Mouse (Mus musculus) lung, postnatal 0 days (tissue): ENCODE results near the gene Klhdc7a. TPM values are rescaled to one million over a fixed set of nuclear protein-coding genes. Genes with fewer than 3 reads are reported as not detected.

Source experiments
- ATAC-seq: fragments of 200-750 bp; cut with Nextera tagmentation; 2 replicates; pipeline ENCODE4 v1.8.0; 2017; ENCODE audit warnings: moderate library complexity
- DNase-seq: peaks from one replicate; pipeline ENCODE4 v3.0.0-alpha.2; 2016; ENCODE audit warnings: low spot score
- H3K27ac ChIP-seq: fragments of 300-500 bp; sonication (generic); 2 replicates; pipeline ENCODE4 v1.5.1; 2014; ENCODE audit warnings: antibody characterized with exemption, mild to moderate bottlenecking, low read length, mixed read lengths
- H3K27me3 ChIP-seq: fragments of 300-500 bp; sonication (generic); replicated peaks from 2 replicates; pipeline ENCODE4 v1.6.1; 2014; ENCODE audit warnings: low read length, mixed read lengths; ENCODE audit not compliant: insufficient read depth
- H3K36me3 ChIP-seq: fragments of 300-500 bp; sonication (generic); 2 replicates; pipeline ENCODE4 v1.6.1; 2014; ENCODE audit warnings: low read length, mixed read lengths; ENCODE audit not compliant: insufficient read depth
- H3K4me1 ChIP-seq: fragments of 300-500 bp; sonication (generic); 2 replicates; pipeline ENCODE4 v1.6.1; 2014; ENCODE audit warnings: antibody characterized with exemption, low read depth, low read length, mixed read lengths; ENCODE audit not compliant: insufficient read depth
- H3K4me2 ChIP-seq: fragments of 300-500 bp; sonication (generic); replicated peaks from 2 replicates; pipeline ENCODE4 v1.6.1; 2014; ENCODE audit warnings: low read depth, mild to moderate bottlenecking, low read length, moderate library complexity, mixed read lengths
- H3K4me3 ChIP-seq: fragments of 300-500 bp; sonication (generic); 2 replicates; pipeline ENCODE4 v1.5.1; 2014; ENCODE audit warnings: low read depth, low read length
- H3K9ac ChIP-seq: fragments of 300-500 bp; sonication (generic); replicated peaks from 2 replicates; pipeline ENCODE4 v1.6.1; 2014; ENCODE audit warnings: low read depth, mild to moderate bottlenecking
- H3K9me3 ChIP-seq: fragments of 300-500 bp; sonication (generic); 2 replicates; pipeline ENCODE4 v1.6.1; 2016; ENCODE audit warnings: low read length, mixed read lengths
- CTCF ChIP-seq: IDR thresholded peaks from 2 replicates; pipeline ENCODE4 v1.5.1; 2016; ENCODE audit warnings: antibody characterized with exemption, mild to moderate bottlenecking
- EP300 ChIP-seq: IDR thresholded peaks from 2 replicates; pipeline ENCODE4 v1.6.1; 2016; ENCODE audit warnings: antibody characterized with exemption, mild to moderate bottlenecking, control low read depth
- WGBS: fragments of 180-500 bp; shearing (Covaris S2); extraction: QIAGEN DNeasy Blood & Tissue Kit; methylation state at CpG from one replicate; pipeline ENCODE4 v1.1.7; 2014; 5-methylcytosine and 5-hydroxymethylcytosine counted together
- polyA plus RNA-seq: library from polyadenylated mRNA; unstranded; fragments of >200 nt; fragmentation: Nextera tagmentation; extraction: Ambion mirVana; gene quantifications from 2 replicates; pipeline ENCODE4 v1.2.1, GENCODE M21; 2015

Klhdc7a gene
- polyA plus RNA-seq, 1 experiment from 2014 or later = 1.2 TPM

DNA sequence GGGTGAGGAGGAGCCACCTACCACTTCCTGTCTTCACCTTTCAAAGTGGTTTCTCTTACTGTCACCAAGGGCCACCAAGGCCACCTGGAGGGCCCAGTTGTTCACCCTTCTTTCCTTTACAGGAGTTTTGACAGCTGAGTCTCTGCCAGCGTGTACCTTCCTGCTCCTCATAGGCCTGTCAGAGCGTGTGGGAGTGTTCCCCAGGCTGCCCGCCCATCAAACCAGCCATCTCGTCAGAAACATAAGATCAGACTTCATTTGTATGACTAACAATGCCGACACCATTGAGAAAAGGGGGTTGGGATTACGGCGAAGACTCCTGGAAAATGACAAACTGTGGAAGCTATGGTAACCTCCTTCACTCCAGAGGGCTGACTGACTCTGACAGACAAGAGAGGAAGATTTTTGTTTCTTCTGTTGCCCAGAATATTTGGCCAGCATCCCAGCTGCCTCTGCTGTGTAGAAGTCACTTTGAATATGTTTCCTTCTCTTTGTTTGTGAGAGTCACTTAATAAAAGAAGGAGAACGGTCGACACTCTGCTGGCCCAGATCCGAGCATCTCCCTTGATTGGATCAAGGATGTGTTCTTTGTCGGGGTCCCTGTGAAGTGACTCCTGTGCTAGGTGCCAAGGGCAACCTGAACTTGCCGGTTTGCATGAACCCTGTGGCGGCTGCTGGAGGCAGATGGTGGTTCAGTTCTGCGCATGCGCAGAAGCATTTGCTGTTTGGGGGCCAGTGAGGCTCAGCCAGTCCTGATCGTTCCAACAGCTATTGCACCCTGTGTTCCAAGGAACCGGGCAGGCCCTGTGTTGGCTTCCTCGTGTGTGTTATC lies 34.6 kb downstream of the Klhdc7a start:
- H3K9me3 ChIP-seq = no peaks in the 10 kb centered on the region
- no peaks in the 10 kb centered on the region for H3K4me1 ChIP-seq
- DNase-seq = peak; percentile 32
- H3K4me3 ChIP-seq = no peak overlapping the region
- WGBS = 47% methylated on average over 18 of the region's 18 CpGs
- H3K4me2 ChIP-seq = no peak overlapping the region
- peak; percentile 41; the same call in 1 of the 2 replicates for ATAC-seq
- H3K27ac ChIP-seq = no peak overlapping the region
- H3K27me3 ChIP-seq = 0 out of 2 replicates have a peak, but pooled peaks cover 5% of the 10 kb centered on the region
- no peaks in the 10 kb centered on the region for H3K36me3 ChIP-seq
- no peak overlapping the region for H3K9ac ChIP-seq
- TF ChIP-seq CTCF = no peak
- TF ChIP-seq EP300 = no peak

GRCm38 (mm10) chr4:139931790-139932510 lies 35.9 kb downstream of the Klhdc7a start:
- Histone ChIP-seq H3K36me3 (no peaks in the 10 kb centered on the region), H3K27me3 (0 out of 2 replicates have a peak, but pooled peaks cover 5% of the 10 kb centered on the region), H3K4me3 (no peak overlapping the region), H3K9ac (no peak overlapping the region), H3K27ac (no peak overlapping the region), H3K9me3 (no peaks in the 10 kb centered on the region), H3K4me2 (no peak overlapping the region), H3K4me1 (no peaks in the 10 kb centered on the region)
- DNase-seq (no peak), ATAC-seq (no peak)
- TF ChIP-seq CTCF (no peak), EP300 (no peak)
- 18% methylated on average over 12 of the region's 12 CpGs for WGBS

DNA sequence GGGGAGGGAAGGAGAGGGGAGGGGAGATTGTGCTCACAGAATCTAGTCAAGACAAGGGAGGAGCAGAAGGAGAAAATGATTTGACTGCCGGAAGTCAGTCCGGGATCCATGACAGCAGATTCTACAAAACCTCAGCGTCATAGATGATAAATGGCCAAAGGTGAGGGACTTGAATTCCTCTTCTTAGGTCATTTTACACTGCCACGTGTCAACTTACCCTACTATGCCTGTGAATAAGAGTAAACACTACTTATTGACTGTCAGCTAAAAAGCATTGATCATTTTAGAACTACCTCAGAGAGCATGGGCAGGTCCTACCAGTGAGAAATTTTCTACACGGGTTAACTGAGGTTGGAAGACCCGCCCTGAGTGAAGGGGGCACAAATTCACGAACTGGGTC lies 36.9 kb downstream of the Klhdc7a start:
- no peak overlapping the region for H3K4me2 ChIP-seq
- H3K27me3 ChIP-seq = 0 out of 2 replicates have a peak, but pooled peaks cover 5% of the 10 kb centered on the region
- no peaks in the 10 kb centered on the region for H3K36me3 ChIP-seq
- no peak for TF ChIP-seq EP300
- TF ChIP-seq CTCF = no peak
- no peaks in the 10 kb centered on the region for H3K4me1 ChIP-seq
- 11% methylated on average over 7 of the region's 7 CpGs for WGBS
- no peak for ATAC-seq
- no peak overlapping the region for H3K27ac ChIP-seq
- no peak overlapping the region for H3K9ac ChIP-seq
- no peaks in the 10 kb centered on the region for H3K9me3 ChIP-seq
- no peak overlapping the region for H3K4me3 ChIP-seq
- no peak for DNase-seq

DNA sequence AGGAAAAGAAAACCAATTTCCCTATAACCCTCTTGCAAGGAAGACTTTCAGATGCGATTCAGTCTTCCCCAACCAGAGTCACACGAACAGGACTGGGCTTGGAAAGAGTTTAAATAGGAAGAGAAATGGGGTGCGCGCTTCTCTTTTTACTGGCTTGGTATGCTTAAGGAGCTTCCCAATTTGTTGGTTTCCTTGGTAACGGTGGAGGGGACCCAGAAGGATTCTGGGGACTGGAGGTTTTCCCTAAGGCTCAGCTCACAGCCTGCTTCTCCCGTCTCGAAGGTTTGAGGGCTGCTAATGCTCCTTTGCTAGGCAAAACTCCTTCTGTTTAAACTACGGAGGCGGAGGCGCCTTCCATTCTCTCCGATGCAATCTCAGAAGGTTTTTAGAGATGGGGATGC lies 41.7 kb downstream of the Klhdc7a start:
- ATAC-seq = no peak
- Histone ChIP-seq H3K4me1 (no peaks in the 10 kb centered on the region), H3K4me2 (peak overlapping the region; percentile 27; the same call in 1 of the 2 replicates), H3K27me3 (0 out of 2 replicates have a peak, but pooled peaks cover 1% of the 10 kb centered on the region), H3K9me3 (no peaks in the 10 kb centered on the region), H3K9ac (no peak overlapping the region), H3K36me3 (no peaks in the 10 kb centered on the region), H3K4me3 (no peak overlapping the region), H3K27ac (no peak overlapping the region)
- TF ChIP-seq EP300 (no peak), CTCF (no peak)
- no peak for DNase-seq
- 8% methylated on average over 11 of the region's 11 CpGs for WGBS

GRCm38 (mm10) chr4:139925275-139926160 lies 42.3 kb downstream of the Klhdc7a start:
- WGBS = 16% methylated on average over 34 of the region's 34 CpGs
- Histone ChIP-seq H3K9ac (no peak overlapping the region), H3K27me3 (no peaks in the 10 kb centered on the region)

More at GRCm38 (mm10) chr4:139925275-139926160, 42.3 kb downstream of the Klhdc7a start:
- H3K4me1 ChIP-seq = no peaks in the 10 kb centered on the region
- H3K36me3 ChIP-seq = no peaks in the 10 kb centered on the region
- H3K4me2 ChIP-seq = peak overlapping the region; percentile 27
- no peaks in the 10 kb centered on the region for H3K9me3 ChIP-seq
- H3K27ac ChIP-seq = no peak overlapping the region
- TF ChIP-seq EP300 = no peak
- peak; percentile 31 for TF ChIP-seq CTCF
- H3K4me3 ChIP-seq = no peak overlapping the region
- DNase-seq (no peak), ATAC-seq (no peak)
